Mouse (Mus musculus) liver, embryonic 14.5 days (tissue): Measurements from ENCODE around the gene Gmfb. TPM values are rescaled to one million over a fixed set of nuclear protein-coding genes. Genes with fewer than 3 reads are reported as not detected.

Source experiments
- ATAC-seq: fragments of 200-750 bp; cut with Nextera tagmentation; 2 replicates; pipeline ENCODE4 v1.8.0; 2017; ENCODE audit warnings: moderate number of reproducible peaks, mild to moderate bottlenecking, moderate library complexity; ENCODE audit not compliant: insufficient read depth
- DNase-seq, 3 experiments: peaks; one replicate each; pipeline ENCODE4 v3.0.0-alpha.2; 2012 to 2013; ENCODE audit warnings: low read depth in 3 of 3, low spot score in 3 of 3
- H3K27ac ChIP-seq: fragments of 300-500 bp; sonication (generic); 2 replicates; pipeline ENCODE4 v1.5.1; 2014; ENCODE audit warnings: moderate library complexity, mild to moderate bottlenecking, control low read depth, inconsistent platforms
- H3K27me3 ChIP-seq: fragments of 300-500 bp; sonication (generic); 2 replicates; pipeline ENCODE4 v1.6.1; 2014; ENCODE audit warnings: mild to moderate bottlenecking, low read length, moderate library complexity; ENCODE audit not compliant: control insufficient read depth, insufficient read depth
- H3K36me3 ChIP-seq: fragments of 300-500 bp; sonication (generic); replicated peaks from 2 replicates; pipeline ENCODE4 v1.6.1; 2014; ENCODE audit warnings: low read depth; ENCODE audit not compliant: control insufficient read depth, insufficient read depth
- H3K4me1 ChIP-seq, 2 experiments: fragments of 200-500 bp in 1 of 2; fragments of 300-500 bp in 1 of 2; sonication (generic) in 1 of 2; replicated peaks; 2 replicates each; pipeline ENCODE4 v1.6.1; 2012 to 2014; ENCODE audit warnings: antibody characterized with exemption in 1 of 2, inconsistent platforms in 1 of 2, low read length in 1 of 2; ENCODE audit not compliant: control insufficient read depth in 2 of 2, insufficient read depth in 2 of 2
- H3K4me2 ChIP-seq: fragments of 300-500 bp; sonication (generic); 2 replicates; pipeline ENCODE4 v1.6.1; 2014; ENCODE audit warnings: low read depth, mild to moderate bottlenecking, control low read depth, moderate library complexity
- H3K4me3 ChIP-seq, 2 experiments: fragments of 200-500 bp in 1 of 2; fragments of 300-500 bp in 1 of 2; sonication (generic) in 1 of 2; 2 replicates each; pipeline ENCODE4 v1.5.1; 2012 to 2014; ENCODE audit warnings: low read depth in 2 of 2, low read length in 2 of 2, mild to moderate bottlenecking in 2 of 2, control low read depth in 1 of 2, inconsistent platforms in 1 of 2, moderate library complexity in 1 of 2; ENCODE audit not compliant: insufficient read depth in 1 of 2
- H3K9ac ChIP-seq: fragments of 300-500 bp; sonication (generic); replicated peaks from 2 replicates; pipeline ENCODE4 v1.6.1; 2014; ENCODE audit warnings: mild to moderate bottlenecking, control low read depth, moderate library complexity
- H3K9me3 ChIP-seq: fragments of 300-500 bp; sonication (generic); 2 replicates; pipeline ENCODE4 v1.6.1; 2016; ENCODE audit warnings: low read length, mixed read lengths; ENCODE audit not compliant: control insufficient read depth
- CTCF ChIP-seq: IDR thresholded peaks from 2 replicates; pipeline ENCODE4 v1.5.1; 2016; ENCODE audit warnings: antibody characterized with exemption, low read depth, control low read depth
- EP300 ChIP-seq: IDR thresholded peaks from 2 replicates; pipeline ENCODE4 v1.6.1; 2016; ENCODE audit warnings: antibody characterized with exemption, low read depth
- WGBS: fragments of 180-500 bp; shearing (Covaris S2); extraction: QIAGEN DNeasy Blood & Tissue Kit; methylation state at CpG from one replicate; pipeline ENCODE4 v1.1.7; 2014; ENCODE audit not compliant: insufficient replicate concordance; 5-methylcytosine and 5-hydroxymethylcytosine counted together
- polyA plus RNA-seq, 2 experiments: library from polyadenylated mRNA; depleted of rRNA in 1 of 2; stranded (reverse) in 1 of 2; unstranded in 1 of 2; fragments of >200 nt; fragmentation: Nextera tagmentation in 1 of 2; extraction: Ambion mirVana in 1 of 2; gene quantifications; 2 replicates each; pipeline versions ENCODE4 v1.2.1 to v1.2.3; 2012 to 2014

Gmfb gene
- polyA plus RNA-seq, 2 experiments: 13.8 to 34.5 TPM

DNA sequence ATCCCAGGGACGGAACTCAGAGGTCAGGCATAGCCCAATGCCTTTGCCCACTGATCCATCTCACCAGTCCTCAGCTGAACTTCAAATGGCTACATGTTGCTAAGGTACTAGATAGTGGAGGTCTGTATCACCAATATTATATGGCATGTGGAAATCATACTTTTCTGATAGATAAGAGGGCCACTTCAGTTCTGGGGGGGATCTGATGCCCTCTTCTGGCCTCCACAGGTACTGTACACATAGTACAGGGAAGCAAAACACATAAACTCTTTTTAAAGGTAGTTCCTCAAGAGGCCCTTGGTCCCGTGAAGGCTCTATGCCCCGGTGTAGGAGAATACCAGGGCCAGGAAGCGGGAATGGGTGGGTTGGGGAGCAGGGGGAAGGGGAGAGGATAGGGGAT is 31.7 kb downstream of the Gmfb start:
- Histone ChIP-seq H3K4me3 (no peak overlapping the region), H3K4me1 (peaks cover 19 to 25% of the 10 kb centered on the region in 2 experiments), H3K4me2 (0 out of 2 replicates have a peak overlapping the region, but pooled peaks have one; percentile 18), H3K36me3 (no peaks in the 10 kb centered on the region), H3K9me3 (no peaks in the 10 kb centered on the region), H3K27ac (no peak overlapping the region), H3K27me3 (no peaks in the 10 kb centered on the region), H3K9ac (no peak overlapping the region)
- TF ChIP-seq CTCF (peak; percentile 68), EP300 (no peak; the same call in 1 of the 2 replicates)
- peak in 1 of 3 experiments; percentile 30 for DNase-seq
- no peak for ATAC-seq
- WGBS: 44% methylated on average over 4 of the region's 4 CpGs

DNA sequence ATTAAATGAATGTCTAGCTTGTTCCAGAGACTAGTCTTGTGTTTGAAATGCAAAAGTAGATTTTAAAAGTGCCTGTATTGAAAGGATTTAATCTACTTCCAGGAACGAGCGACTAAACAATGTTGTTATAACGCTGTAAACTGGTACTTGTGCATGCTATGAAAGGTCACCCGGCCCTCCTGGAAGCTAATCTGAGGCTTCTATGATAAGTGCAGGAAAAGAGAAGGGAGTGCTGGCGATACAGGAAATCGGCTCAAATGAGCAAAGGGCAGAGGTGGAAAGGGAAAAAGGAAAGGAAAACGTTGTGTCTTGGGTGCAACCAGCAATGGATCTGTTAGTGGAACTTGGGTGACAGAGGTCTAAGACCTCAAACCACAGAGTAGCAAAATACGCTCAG is 33.5 kb downstream of the Gmfb start:
- no peaks in the 10 kb centered on the region for H3K36me3 ChIP-seq
- H3K4me2 ChIP-seq: peak overlapping the region; percentile 74
- H3K4me1 ChIP-seq: peaks cover 19 to 25% of the 10 kb centered on the region in 2 experiments
- ATAC-seq (peak; percentile 17; the same call in 1 of the 2 replicates), DNase-seq (no peak)
- no peaks in the 10 kb centered on the region for H3K9me3 ChIP-seq
- TF ChIP-seq EP300 (no peak), CTCF (no peak)
- no peaks in the 10 kb centered on the region for H3K27me3 ChIP-seq
- peak overlapping the region; percentile 28 to 80; a peak in 3 of 4 replicates for H3K4me3 ChIP-seq
- H3K27ac ChIP-seq: peak overlapping the region; percentile 36
- peak overlapping the region; percentile 31; the same call in 1 of the 2 replicates for H3K9ac ChIP-seq
- 5% methylated on average over 8 of the region's 8 CpGs for WGBS

DNA sequence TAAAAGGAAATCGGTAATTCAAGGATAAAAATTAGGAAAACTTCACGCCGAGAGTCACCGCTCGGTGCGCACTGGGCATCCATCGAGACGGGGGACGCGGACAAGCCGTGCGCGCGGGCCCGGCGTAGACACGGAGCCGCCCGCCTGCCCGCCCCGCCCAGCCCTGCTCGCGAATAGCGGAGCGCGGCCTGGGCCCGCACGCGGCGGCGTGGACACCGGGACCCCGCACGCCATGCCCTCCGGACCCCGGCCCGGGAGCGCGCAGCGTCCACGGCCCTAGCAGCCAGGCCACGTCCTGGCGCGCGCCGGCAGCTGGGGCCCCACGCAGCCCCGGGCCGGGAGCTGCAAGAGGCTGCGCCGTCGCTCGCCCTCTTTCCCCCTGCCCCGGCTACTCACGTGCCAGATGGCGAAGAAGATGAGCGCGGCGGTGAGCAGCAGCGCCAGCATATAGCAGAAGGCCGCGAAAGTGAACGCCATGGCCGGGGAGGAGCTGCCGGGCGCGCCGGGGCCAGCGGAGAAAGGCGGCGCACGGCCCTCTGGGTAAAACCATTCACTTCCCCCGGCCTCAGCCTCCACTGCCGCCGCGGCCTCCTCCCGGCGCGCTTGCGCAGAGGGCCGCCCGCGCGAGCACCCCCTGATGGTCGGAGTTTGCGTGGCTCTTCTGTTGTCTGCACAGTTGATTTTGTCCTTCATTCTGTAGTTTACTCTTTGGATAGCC is 34.1 kb downstream of the Gmfb start, which contains the start of gene Cnih1:
TSS of gene Cnih1 (minus strand) at position 625 of the 718 bp plus-strand sequence.
- H3K27ac ChIP-seq: peak within 1 kb of the TSS; percentile 72
- TF ChIP-seq EP300: no peak
- TF ChIP-seq CTCF: peak; percentile 82
- no peaks in the 10 kb centered on the region for H3K9me3 ChIP-seq
- peak; percentile 96 for ATAC-seq
- H3K4me3 ChIP-seq: peak within 1 kb of the TSS; percentile 79 to 80
- no peaks in the 10 kb centered on the region for H3K36me3 ChIP-seq
- no peaks in the 10 kb centered on the region for H3K27me3 ChIP-seq
- peak within 1 kb of the TSS; percentile 94 for H3K9ac ChIP-seq
- WGBS: under 1% methylated on average over 82 of the region's 86 CpGs
- H3K4me1 ChIP-seq: peaks cover 19 to 25% of the 10 kb centered on the region in 2 experiments
- peak within 1 kb of the TSS; percentile 74 for H3K4me2 ChIP-seq
- peak; percentile 75 to 80 (median 76) for DNase-seq

DNA sequence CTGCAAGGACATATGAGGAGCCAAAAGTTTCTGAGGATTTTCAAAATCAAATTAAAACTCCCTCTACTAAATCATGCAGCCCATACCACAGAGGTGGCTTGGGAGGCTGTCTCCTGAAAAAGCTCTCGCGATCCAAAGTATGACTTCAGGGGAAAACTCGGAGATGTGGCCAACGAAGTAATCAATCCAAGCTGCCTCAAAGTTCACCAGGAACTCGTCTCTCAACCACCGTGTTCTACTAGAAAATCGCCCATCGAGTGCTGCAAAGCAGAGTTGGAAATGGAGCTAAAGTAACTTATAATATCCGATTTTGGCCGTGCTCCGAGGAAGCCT is 34.6 kb downstream of the Gmfb start:
- H3K36me3 ChIP-seq: no peaks in the 10 kb centered on the region
- peaks cover 19 to 25% of the 10 kb centered on the region in 2 experiments for H3K4me1 ChIP-seq
- no peaks in the 10 kb centered on the region for H3K27me3 ChIP-seq
- no peak for DNase-seq
- H3K9me3 ChIP-seq: no peaks in the 10 kb centered on the region
- 0% methylated on average over 11 of the region's 11 CpGs for WGBS
- H3K27ac ChIP-seq: peak overlapping the region; percentile 3
- TF ChIP-seq EP300 (no peak), CTCF (no peak)
- H3K4me3 ChIP-seq: peak overlapping the region; percentile 79 to 80
- no peak for ATAC-seq
- H3K4me2 ChIP-seq: peak overlapping the region; percentile 74
- peak overlapping the region; percentile 94 for H3K9ac ChIP-seq

- Histone ChIP-seq H3K4me3 (no peak overlapping the region), H3K9me3 (no peaks in the 10 kb centered on the region), H3K27ac (no peak overlapping the region), H3K27me3 (no peaks in the 10 kb centered on the region), H3K36me3 (peaks cover 3% of the 10 kb centered on the region; the same call in 1 of the 2 replicates), H3K9ac (no peak overlapping the region), H3K4me2 (no peak overlapping the region), H3K4me1 (peaks cover 17 to 24% of the 10 kb centered on the region in 2 experiments)
- no peak for DNase-seq
- 78% methylated on average over 5 of the region's 5 CpGs for WGBS
- no peak for TF ChIP-seq EP300
- TF ChIP-seq CTCF: no peak
- ATAC-seq: no peak
These were observed 36.8 kb downstream of the Gmfb start for GRCm38 (mm10) chr14:46785247-46785646.
